Mouse (Mus musculus) ovary, postnatal 14 days (tissue): ENCODE results near the gene Rhox8.
"Not testable (repeated sequence)": the region's sequence is repeated elsewhere in the genome, so short reads cannot be mapped to it uniquely, and the experiment has no call there.

Experiments
- DNase-seq: peaks from one replicate; pipeline ENCODE4 v3.0.0; 2022; ENCODE audit warnings: low spot score

The Rhox8 gene

DNA sequence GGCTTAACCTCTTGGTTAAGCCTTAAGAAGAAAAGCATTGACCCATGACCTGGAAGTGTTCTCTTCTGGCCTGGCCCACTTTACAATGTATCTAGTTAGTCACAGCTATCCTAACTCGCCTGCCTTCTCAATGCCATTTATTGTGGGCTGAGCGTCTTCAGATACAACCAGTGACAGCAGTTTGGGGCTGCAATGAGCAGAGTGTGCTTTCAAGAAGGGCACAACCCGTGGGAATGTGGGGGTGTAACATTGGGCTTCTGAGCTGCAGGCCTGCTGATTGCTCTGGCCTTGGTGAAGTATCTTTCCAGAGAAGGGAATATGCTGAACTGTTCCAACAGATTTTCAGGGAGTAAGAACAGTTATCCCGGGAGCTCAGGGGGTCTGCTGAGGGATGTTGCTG lies at the start of gene Rhox8:
Rhox8 (minus strand) TSS at position 101 of the 400 bp plus-strand sequence.
- DNase-seq = no peak

DNA sequence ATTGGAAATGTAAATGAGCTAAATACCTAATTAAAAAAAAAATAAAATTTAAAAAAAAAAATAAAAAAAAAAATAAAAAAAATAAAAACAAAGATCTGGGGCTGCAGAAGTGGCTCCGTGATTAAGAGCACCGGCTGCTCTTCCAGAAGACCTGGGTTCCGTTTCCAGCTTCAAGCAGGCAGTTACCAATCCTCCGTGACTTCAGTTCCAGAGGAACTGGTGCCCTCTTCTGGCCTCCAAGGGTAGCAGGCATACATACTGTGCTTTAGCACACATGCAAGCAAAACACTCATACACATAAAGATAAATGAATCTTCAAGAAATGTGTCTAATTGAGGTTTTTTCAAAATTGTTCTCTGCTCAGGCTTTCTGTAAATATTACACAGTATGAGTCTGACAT lies 37.6 kb upstream of the Rhox8 start:
- DNase-seq = no peak

DNA sequence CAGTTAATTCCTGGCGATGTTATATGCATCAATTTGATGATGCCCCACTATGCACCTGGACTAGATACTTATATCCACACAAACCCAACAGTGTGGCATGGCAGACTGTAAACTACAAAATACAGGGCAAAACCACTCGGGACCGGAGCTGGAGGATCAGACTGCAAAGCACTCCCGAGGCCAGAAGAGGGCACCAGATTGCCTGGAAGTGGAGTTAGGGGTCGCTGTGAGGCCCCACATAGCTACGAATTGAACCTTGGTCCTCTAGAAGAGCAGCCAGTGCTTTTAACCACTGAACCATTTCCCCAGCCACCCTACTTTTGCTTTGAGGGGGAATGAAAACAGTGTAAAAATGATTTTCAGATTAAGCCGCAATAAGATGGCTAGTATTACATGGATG lies 29.8 kb upstream of the Rhox8 start:
- no peak for DNase-seq

DNA sequence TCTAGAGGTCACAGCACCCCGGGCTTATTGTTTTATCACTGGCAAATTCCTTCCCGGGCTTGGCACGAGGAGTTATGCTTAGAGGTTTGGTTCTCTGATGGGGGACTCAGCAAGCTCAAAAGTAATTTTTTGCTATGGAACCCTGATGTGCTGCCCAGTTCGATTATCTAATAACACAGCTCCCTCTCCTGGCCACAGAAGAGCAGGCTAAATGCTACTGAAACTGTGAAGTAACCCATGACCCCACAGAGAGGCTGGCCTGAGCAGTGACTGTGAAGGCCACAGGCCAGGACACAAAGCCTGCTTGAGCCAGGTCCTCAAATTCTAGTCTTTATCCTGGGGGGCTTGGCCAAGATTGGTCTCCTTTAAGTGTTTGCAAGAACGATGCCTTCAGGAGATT lies 25.0 kb upstream of the Rhox8 start:
- no peak for DNase-seq

DNA sequence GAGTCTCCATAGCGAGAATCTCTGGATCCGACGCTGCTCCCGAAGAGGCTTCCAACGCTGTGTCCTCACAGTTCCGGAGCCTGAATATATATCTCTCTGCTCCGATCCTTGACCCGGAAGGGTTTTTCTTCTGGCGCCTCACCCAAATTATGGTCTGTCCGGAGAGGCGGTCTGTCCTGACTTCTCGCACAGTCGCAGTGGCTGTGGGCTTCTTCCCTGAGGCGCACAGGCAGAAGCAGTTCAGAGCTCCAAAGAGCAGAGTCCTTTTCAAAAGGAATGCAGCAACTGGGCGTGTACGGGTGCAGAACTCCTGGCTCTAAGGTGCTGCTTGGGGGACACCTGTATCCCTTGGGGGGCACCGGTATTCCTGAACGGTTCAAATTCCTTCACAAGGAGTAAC lies 22.9 kb upstream of the Rhox8 start, which contains the start of gene Rhox9:
Rhox9 (minus strand) TSS at position 101 of the 400 bp plus-strand sequence.
- not testable (repeated sequence) for DNase-seq

DNA sequence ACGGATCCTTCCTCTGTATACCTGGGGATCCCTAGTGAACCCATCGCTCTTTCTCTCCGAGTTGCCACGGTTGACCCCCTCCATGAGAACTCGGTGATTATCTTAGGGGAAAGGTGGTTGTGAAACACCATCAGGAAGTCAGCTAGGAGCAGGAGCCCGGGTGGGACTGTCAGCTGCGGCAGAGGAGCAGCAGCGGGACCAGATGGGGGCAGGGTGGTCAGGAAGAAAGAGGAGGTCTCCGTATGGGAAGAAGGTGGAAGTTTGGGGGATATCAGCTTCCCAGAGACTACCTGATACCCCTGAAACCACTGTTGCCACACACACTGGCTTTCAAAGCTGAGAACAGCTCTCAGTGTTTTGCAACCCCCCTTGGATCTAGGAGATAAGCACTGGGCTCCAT lies 18.4 kb upstream of the Rhox8 start, which contains the start of gene Rhox7b:
Rhox7b (minus strand) TSS at position 101 of the 400 bp plus-strand sequence.
- DNase-seq = not testable (repeated sequence)

DNA sequence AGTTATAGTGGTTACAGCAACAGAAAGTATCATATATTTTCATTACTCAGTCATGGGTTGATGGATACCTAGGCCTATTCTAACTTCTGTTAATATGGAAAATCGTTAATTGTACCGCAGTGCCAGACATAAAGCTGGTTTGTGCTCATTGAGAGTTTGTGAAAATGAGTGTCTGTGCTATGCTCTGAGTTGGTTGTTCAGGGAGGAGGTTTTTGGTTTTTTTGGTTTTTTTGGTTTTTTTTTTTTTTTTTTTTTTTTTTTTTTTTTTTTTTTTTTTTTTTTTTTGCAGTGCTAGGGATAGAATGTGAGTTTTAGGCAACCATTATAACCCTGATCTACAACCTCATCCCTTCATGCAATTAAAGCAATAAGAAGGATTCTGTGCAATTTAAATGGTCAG lies 7.1 kb downstream of the Rhox8 start:
- DNase-seq = no peak

DNA sequence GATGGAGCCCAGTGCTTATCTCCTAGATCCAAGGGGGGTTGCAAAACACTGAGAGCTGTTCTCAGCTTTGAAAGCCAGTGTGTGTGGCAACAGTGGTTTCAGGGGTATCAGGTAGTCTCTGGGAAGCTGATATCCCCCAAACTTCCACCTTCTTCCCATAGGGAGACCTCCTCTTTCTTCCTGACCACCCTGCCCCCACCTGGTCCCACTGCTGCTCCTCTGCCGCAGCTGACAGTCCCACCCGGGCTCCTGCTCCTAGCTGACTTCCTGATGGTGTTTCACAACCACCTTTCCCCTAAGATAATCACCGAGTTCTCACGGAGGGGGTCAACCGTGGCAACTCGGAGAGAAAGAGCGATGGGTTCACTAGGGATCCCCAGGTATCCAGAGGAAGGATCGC lies 47.4 kb downstream of the Rhox8 start, which contains the start of gene Rhox7a:
Rhox7a (plus strand) TSS at position 301 of the 400 bp plus-strand sequence.
- DNase-seq = not testable (repeated sequence)

DNA sequence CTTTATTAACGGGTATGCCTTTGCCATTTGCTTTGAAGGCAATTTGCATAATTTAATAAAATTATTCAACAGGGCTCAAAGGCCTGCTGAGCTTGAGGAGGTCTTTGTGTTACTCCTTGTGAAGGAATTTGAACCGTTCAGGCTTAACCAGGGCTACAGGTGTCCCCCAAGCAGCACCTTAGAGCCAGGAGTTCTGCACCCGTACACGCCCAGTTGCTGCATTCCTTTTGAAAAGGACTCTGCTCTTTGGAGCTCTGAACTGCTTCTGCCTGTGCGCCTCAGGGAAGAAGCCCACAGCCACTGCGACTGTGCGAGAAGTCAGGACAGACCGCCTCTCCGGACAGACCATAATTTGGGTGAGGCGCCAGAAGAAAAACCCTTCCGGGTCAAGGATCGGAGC lies 52.1 kb downstream of the Rhox8 start, which contains the start of gene Rhox6:
Rhox6 (plus strand) TSS at position 301 of the 400 bp plus-strand sequence.
- DNase-seq = not testable (repeated sequence)
